Mouse (Mus musculus): ENCODE measurements at regions not wholly inside any gene's neighbourhood (a gene's known extent, or its start where the extent isn't known, plus 50 kb on each side); places are given as distances from the start of the nearest gene placed in this dataset.

DNA sequence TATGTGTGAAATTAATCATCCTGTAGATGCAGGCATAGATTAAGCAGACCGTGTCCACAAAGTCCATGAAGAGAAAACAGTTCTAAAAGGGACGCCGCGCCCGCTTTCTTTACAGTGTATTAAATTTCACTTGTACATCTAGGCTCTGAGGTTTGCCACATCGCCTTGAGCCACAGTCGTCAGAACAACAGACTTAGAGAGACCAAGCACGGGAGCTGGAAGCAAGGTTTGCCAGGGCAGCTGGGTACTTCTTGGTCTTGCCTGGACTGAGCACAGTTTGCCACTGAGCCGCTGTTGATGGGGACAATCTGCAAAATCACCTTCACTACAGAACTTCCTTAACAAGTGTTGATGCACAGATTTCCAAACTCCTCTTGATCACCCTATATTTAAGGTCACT is 998.6 kb downstream of the Adgrl2 start:
- no peaks in the 10 kb centered on the region for H3K9me3 ChIP-seq (replicated peaks; ENCODE audit: control insufficient read depth, insufficient read depth, low read length, poor library complexity, severe bottlenecking)
- H3K9ac ChIP-seq (ENCODE audit: low read depth, poor library complexity, severe bottlenecking): no peak overlapping the region
- TF ChIP-seq EP300 (IDR thresholded peaks at IDR 0.05; ENCODE audit: insufficient read depth, low read depth, low read length): no peak
- TF ChIP-seq CTCF (IDR thresholded peaks at IDR 0.05; ENCODE audit: low read depth, low read length): no peak
- no peak for TF ChIP-seq POLR2A (IDR thresholded peaks at IDR 0.05; ENCODE audit: insufficient read depth, low read length)
- H3K4me3 ChIP-seq (ENCODE audit: low read depth, low read length): no peak overlapping the region
- no peak overlapping the region for H3K27ac ChIP-seq (ENCODE audit: insufficient read depth, low read length)
- no peaks in the 10 kb centered on the region for H3K4me1 ChIP-seq (ENCODE audit: control insufficient read depth, insufficient read depth, low read length)
- no peaks in the 10 kb centered on the region for H3K36me3 ChIP-seq (ENCODE audit: control insufficient read depth, insufficient read depth, low read length, poor library complexity, severe bottlenecking)
- H3K27me3 ChIP-seq (ENCODE audit: control insufficient read depth, insufficient read depth, low read length, poor library complexity, severe bottlenecking): no peaks in the 10 kb centered on the region

DNA sequence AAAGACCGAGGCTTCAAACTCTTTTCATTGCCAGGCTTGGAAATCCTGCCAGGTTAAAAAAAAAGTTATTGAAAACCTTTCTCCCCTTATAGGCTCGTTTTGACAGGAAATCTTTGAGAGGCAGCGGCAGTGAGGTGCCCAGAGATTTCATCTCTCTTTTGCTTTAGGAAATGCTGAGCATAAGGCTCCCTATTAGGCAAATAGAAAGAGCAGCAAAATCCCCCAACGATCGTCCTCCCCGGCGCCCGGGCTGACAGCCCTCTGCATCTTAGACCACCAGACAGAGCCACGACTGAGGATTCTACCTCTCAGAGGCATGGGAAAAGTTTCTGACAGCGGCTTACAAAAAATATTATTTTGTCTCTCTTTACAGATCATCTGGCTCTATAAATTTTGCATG is 999.5 kb downstream of the Adgrl2 start:
- Histone ChIP-seq H3K36me3 (ENCODE audit: control insufficient read depth, insufficient read depth, low read length, poor library complexity, severe bottlenecking) (no peaks in the 10 kb centered on the region), H3K27me3 (ENCODE audit: control insufficient read depth, insufficient read depth, low read length, poor library complexity, severe bottlenecking) (no peaks in the 10 kb centered on the region), H3K9ac (ENCODE audit: low read depth, poor library complexity, severe bottlenecking) (no peak overlapping the region), H3K4me1 (ENCODE audit: control insufficient read depth, insufficient read depth, low read length) (no peaks in the 10 kb centered on the region), H3K27ac (ENCODE audit: insufficient read depth, low read length) (no peak overlapping the region), H3K4me3 (ENCODE audit: low read depth, low read length) (no peak overlapping the region), H3K9me3 (replicated peaks; ENCODE audit: control insufficient read depth, insufficient read depth, low read length, poor library complexity, severe bottlenecking) (no peaks in the 10 kb centered on the region)
- TF ChIP-seq EP300 (IDR thresholded peaks at IDR 0.05; ENCODE audit: insufficient read depth, low read depth, low read length) (no peak), POLR2A (IDR thresholded peaks at IDR 0.05; ENCODE audit: insufficient read depth, low read length) (no peak), CTCF (IDR thresholded peaks at IDR 0.05; ENCODE audit: low read depth, low read length) (no peak)

DNA sequence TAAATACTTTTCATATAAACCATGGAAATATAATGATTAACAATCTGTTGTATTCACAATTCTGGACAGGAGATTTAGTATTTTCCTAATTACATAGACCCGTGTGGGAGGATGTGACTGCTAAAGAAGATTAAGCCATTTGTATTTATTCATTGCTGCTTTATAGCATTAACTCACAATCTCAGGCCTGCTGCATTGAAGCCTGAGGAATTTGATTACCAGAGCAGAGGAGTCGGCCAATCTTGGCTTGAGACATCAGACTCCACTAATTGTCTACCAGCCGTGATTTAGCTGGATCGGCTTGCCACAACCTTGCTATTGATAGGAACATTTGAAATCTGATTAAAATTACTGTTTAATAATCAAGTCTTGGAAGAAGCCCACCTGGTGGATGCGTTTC is 1007.5 kb downstream of the Adgrl2 start:
- H3K9me3 ChIP-seq (replicated peaks; ENCODE audit: control insufficient read depth, insufficient read depth, low read length, poor library complexity, severe bottlenecking): no peaks in the 10 kb centered on the region
- no peak overlapping the region for H3K9ac ChIP-seq (ENCODE audit: low read depth, poor library complexity, severe bottlenecking)
- H3K36me3 ChIP-seq (ENCODE audit: control insufficient read depth, insufficient read depth, low read length, poor library complexity, severe bottlenecking): no peaks in the 10 kb centered on the region
- TF ChIP-seq EP300 (IDR thresholded peaks at IDR 0.05; ENCODE audit: insufficient read depth, low read depth, low read length): no peak
- no peak for TF ChIP-seq CTCF (IDR thresholded peaks at IDR 0.05; ENCODE audit: low read depth, low read length)
- no peak for TF ChIP-seq POLR2A (IDR thresholded peaks at IDR 0.05; ENCODE audit: insufficient read depth, low read length)
- no peak overlapping the region for H3K27ac ChIP-seq (ENCODE audit: insufficient read depth, low read length)
- H3K4me1 ChIP-seq (ENCODE audit: control insufficient read depth, insufficient read depth, low read length): no peaks in the 10 kb centered on the region
- no peaks in the 10 kb centered on the region for H3K27me3 ChIP-seq (ENCODE audit: control insufficient read depth, insufficient read depth, low read length, poor library complexity, severe bottlenecking)
- H3K4me3 ChIP-seq (ENCODE audit: low read depth, low read length): no peak overlapping the region

- H3K4me1 ChIP-seq (ENCODE audit: control insufficient read depth, insufficient read depth, low read length): no peaks in the 10 kb centered on the region
- no peak for TF ChIP-seq CTCF (IDR thresholded peaks at IDR 0.05; ENCODE audit: low read depth, low read length)
- no peak for TF ChIP-seq POLR2A (IDR thresholded peaks at IDR 0.05; ENCODE audit: insufficient read depth, low read length)
- TF ChIP-seq EP300 (IDR thresholded peaks at IDR 0.05; ENCODE audit: insufficient read depth, low read depth, low read length): no peak
- H3K36me3 ChIP-seq (ENCODE audit: control insufficient read depth, insufficient read depth, low read length, poor library complexity, severe bottlenecking): no peaks in the 10 kb centered on the region
- H3K9me3 ChIP-seq (replicated peaks; ENCODE audit: control insufficient read depth, insufficient read depth, low read length, poor library complexity, severe bottlenecking): no peaks in the 10 kb centered on the region
- H3K27ac ChIP-seq (ENCODE audit: insufficient read depth, low read length): no peak overlapping the region
- H3K4me3 ChIP-seq (ENCODE audit: low read depth, low read length): no peak overlapping the region
- H3K9ac ChIP-seq (ENCODE audit: low read depth, poor library complexity, severe bottlenecking): no peak overlapping the region
- no peaks in the 10 kb centered on the region for H3K27me3 ChIP-seq (ENCODE audit: control insufficient read depth, insufficient read depth, low read length, poor library complexity, severe bottlenecking)
Measured at GRCm38 (mm10) chr3:147981621-147982020, 1008.7 kb downstream of the Adgrl2 start.

GRCm38 (mm10) chr3:147976579-147976978 is 1013.8 kb downstream of the Adgrl2 start:
- Histone ChIP-seq H3K27me3 (ENCODE audit: control insufficient read depth, insufficient read depth, low read length, poor library complexity, severe bottlenecking) (no peaks in the 10 kb centered on the region), H3K27ac (ENCODE audit: insufficient read depth, low read length) (no peak overlapping the region), H3K9ac (ENCODE audit: low read depth, poor library complexity, severe bottlenecking) (no peak overlapping the region), H3K4me3 (ENCODE audit: low read depth, low read length) (no peak overlapping the region), H3K36me3 (ENCODE audit: control insufficient read depth, insufficient read depth, low read length, poor library complexity, severe bottlenecking) (no peaks in the 10 kb centered on the region), H3K4me1 (ENCODE audit: control insufficient read depth, insufficient read depth, low read length) (no peaks in the 10 kb centered on the region), H3K9me3 (replicated peaks; ENCODE audit: control insufficient read depth, insufficient read depth, low read length, poor library complexity, severe bottlenecking) (no peaks in the 10 kb centered on the region)
- TF ChIP-seq CTCF (IDR thresholded peaks at IDR 0.05; ENCODE audit: low read depth, low read length) (no peak), EP300 (IDR thresholded peaks at IDR 0.05; ENCODE audit: insufficient read depth, low read depth, low read length) (no peak), POLR2A (IDR thresholded peaks at IDR 0.05; ENCODE audit: insufficient read depth, low read length) (no peak)

DNA sequence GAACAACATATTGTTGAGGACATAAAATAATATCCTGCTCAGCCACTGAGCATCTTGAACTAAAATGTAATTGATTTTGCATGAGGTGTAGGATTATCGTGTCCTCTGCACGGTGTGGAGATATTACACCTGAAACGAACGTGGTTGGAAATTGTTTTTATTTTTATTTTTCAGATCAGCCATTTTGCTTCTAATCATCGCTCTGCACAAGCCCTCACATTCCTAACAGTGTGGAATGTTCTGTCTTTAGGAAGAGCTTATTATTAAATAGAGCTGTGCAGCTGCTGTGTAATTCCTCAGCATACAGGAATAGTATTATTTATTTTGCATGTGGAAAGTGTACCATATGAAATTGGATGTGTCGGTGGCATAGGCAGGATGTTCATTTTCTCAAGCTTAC is 1014.3 kb downstream of the Adgrl2 start:
- Histone ChIP-seq H3K4me1 (ENCODE audit: control insufficient read depth, insufficient read depth, low read length) (no peaks in the 10 kb centered on the region), H3K27ac (ENCODE audit: insufficient read depth, low read length) (no peak overlapping the region), H3K9ac (ENCODE audit: low read depth, poor library complexity, severe bottlenecking) (no peak overlapping the region), H3K4me3 (ENCODE audit: low read depth, low read length) (no peak overlapping the region), H3K36me3 (ENCODE audit: control insufficient read depth, insufficient read depth, low read length, poor library complexity, severe bottlenecking) (no peaks in the 10 kb centered on the region), H3K9me3 (replicated peaks; ENCODE audit: control insufficient read depth, insufficient read depth, low read length, poor library complexity, severe bottlenecking) (no peaks in the 10 kb centered on the region), H3K27me3 (ENCODE audit: control insufficient read depth, insufficient read depth, low read length, poor library complexity, severe bottlenecking) (no peaks in the 10 kb centered on the region)
- TF ChIP-seq EP300 (IDR thresholded peaks at IDR 0.05; ENCODE audit: insufficient read depth, low read depth, low read length) (no peak), CTCF (IDR thresholded peaks at IDR 0.05; ENCODE audit: low read depth, low read length) (no peak), POLR2A (IDR thresholded peaks at IDR 0.05; ENCODE audit: insufficient read depth, low read length) (no peak)

Data from ES-Bruce4 (cell line).